Mouse (Mus musculus): ENCODE data around the gene Apba2.

DNA sequence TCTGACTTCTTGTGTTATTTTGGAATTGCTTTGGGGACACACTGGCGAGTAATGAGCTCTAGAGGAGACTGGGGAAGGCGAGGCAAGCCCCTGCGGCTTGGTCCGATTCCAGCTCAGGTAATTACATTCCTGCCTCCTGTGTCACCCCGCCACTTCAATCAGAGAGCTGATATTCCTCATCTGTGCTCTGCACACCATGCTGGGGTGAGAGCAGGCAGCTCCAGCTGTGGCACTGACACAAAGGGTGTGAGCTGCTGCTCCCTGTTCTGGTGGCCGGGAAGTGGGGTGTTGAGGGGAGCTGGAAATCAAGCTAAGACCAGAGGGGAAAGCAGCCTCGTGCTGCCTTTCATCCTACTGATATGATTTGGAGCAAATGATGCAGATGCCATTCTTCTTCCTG lies 268.3 kb downstream of the Apba2 start:
- TF ChIP-seq CTCF (IDR thresholded peaks at IDR 0.05) (no peak), EP300 (IDR thresholded peaks at IDR 0.05) (no peak)
